Mouse (Mus musculus) lung, postnatal 0 days (tissue): Measurements from ENCODE around the gene Gm28048. TPM values are rescaled to one million over a fixed set of nuclear protein-coding genes. Genes with fewer than 3 reads are reported as not detected.

Experiments used
- ATAC-seq: fragments of 200-750 bp; cut with Nextera tagmentation; 2 replicates; pipeline ENCODE4 v1.8.0; 2017; ENCODE audit warnings: moderate library complexity
- DNase-seq: peaks from one replicate; pipeline ENCODE4 v3.0.0-alpha.2; 2016; ENCODE audit warnings: low spot score
- H3K27ac ChIP-seq: fragments of 300-500 bp; sonication (generic); 2 replicates; pipeline ENCODE4 v1.5.1; 2014; ENCODE audit warnings: antibody characterized with exemption, mild to moderate bottlenecking, low read length, mixed read lengths
- H3K27me3 ChIP-seq: fragments of 300-500 bp; sonication (generic); replicated peaks from 2 replicates; pipeline ENCODE4 v1.6.1; 2014; ENCODE audit warnings: low read length, mixed read lengths; ENCODE audit not compliant: insufficient read depth
- H3K36me3 ChIP-seq: fragments of 300-500 bp; sonication (generic); 2 replicates; pipeline ENCODE4 v1.6.1; 2014; ENCODE audit warnings: low read length, mixed read lengths; ENCODE audit not compliant: insufficient read depth
- H3K4me1 ChIP-seq: fragments of 300-500 bp; sonication (generic); 2 replicates; pipeline ENCODE4 v1.6.1; 2014; ENCODE audit warnings: antibody characterized with exemption, low read depth, low read length, mixed read lengths; ENCODE audit not compliant: insufficient read depth
- H3K4me2 ChIP-seq: fragments of 300-500 bp; sonication (generic); replicated peaks from 2 replicates; pipeline ENCODE4 v1.6.1; 2014; ENCODE audit warnings: low read depth, mild to moderate bottlenecking, low read length, moderate library complexity, mixed read lengths
- H3K4me3 ChIP-seq: fragments of 300-500 bp; sonication (generic); 2 replicates; pipeline ENCODE4 v1.5.1; 2014; ENCODE audit warnings: low read depth, low read length
- H3K9ac ChIP-seq: fragments of 300-500 bp; sonication (generic); replicated peaks from 2 replicates; pipeline ENCODE4 v1.6.1; 2014; ENCODE audit warnings: low read depth, mild to moderate bottlenecking
- H3K9me3 ChIP-seq: fragments of 300-500 bp; sonication (generic); 2 replicates; pipeline ENCODE4 v1.6.1; 2016; ENCODE audit warnings: low read length, mixed read lengths
- CTCF ChIP-seq: IDR thresholded peaks from 2 replicates; pipeline ENCODE4 v1.5.1; 2016; ENCODE audit warnings: antibody characterized with exemption, mild to moderate bottlenecking
- EP300 ChIP-seq: IDR thresholded peaks from 2 replicates; pipeline ENCODE4 v1.6.1; 2016; ENCODE audit warnings: antibody characterized with exemption, mild to moderate bottlenecking, control low read depth
- WGBS: fragments of 180-500 bp; shearing (Covaris S2); extraction: QIAGEN DNeasy Blood & Tissue Kit; methylation state at CpG from one replicate; pipeline ENCODE4 v1.1.7; 2014; 5-methylcytosine and 5-hydroxymethylcytosine counted together
- polyA plus RNA-seq: library from polyadenylated mRNA; unstranded; fragments of >200 nt; fragmentation: Nextera tagmentation; extraction: Ambion mirVana; gene quantifications from 2 replicates; pipeline ENCODE4 v1.2.1, GENCODE M21; 2015

Gene Gm28048
- 26.1 and 26.6 TPM in 2 replicates for polyA plus RNA-seq

DNA sequence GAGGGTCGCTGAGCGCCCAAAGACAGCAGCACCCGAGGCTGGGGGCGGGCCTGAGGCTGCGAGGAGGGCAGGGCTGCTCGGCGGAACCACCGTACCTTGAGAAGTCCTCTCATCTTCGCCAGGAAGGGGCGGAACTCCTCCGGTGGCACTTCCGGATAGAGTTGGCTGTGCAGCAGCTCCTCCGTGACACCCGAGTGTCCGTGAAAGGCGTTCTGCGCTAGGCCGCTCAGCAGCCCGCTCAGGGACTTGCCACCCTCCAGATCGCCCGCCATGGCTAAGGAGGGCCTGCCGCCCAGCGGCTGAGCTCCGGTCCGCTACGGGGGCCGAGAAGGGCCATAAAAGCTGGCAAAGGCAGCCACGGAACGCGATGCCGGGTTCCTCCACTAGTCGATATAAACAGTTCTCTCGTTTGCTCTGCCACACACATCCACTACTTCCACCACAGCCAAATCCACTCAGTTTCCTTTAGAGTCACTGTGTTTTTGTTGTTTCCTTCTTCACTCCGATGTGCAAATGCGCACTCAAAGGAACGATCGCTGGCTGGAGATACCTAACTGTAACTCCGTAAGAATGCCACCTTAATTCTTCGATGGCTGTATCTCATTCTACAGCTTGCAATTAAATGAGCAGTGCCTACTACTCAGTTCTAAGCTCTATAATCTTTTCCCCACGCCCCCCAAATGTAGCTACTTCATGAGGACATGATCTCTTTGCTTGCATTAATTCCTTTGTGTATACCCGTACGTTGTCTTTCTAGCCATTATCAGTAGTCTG, at the start of gene Gm28048, which contains the start of gene Commd1:
Gene Gm28048, minus strand, starts transcription at position 107 of the 774 bp plus-strand sequence.
Gene Commd1, minus strand, starts transcription at position 399 of the 774 bp plus-strand sequence.
- TF ChIP-seq EP300 (no peak), CTCF (peak; percentile 79)

GRCm38 (mm10) chr11:23029399-23029798, 47.5 kb upstream of the Gm28048 start:
- H3K36me3 ChIP-seq = no peaks in the 10 kb centered on the region
- no peak overlapping the region for H3K4me3 ChIP-seq
- no peak overlapping the region for H3K4me2 ChIP-seq
- H3K9me3 ChIP-seq = no peaks in the 10 kb centered on the region
- WGBS = 72% methylated on average over 6 of the region's 6 CpGs
- no peak for DNase-seq
- H3K4me1 ChIP-seq = no peaks in the 10 kb centered on the region
- no peaks in the 10 kb centered on the region for H3K27me3 ChIP-seq
- ATAC-seq = no peak
- TF ChIP-seq EP300 (no peak), CTCF (no peak)
- H3K9ac ChIP-seq = no peak overlapping the region
- H3K27ac ChIP-seq = no peak overlapping the region

More for the DNA sequence above, at the start of gene Gm28048, which contains the start of gene Commd1:
- H3K9me3 ChIP-seq = no peaks in the 10 kb centered on the region
- peak within 1 kb of the TSS; percentile 68 for H3K9ac ChIP-seq
- peak within 1 kb of the TSS; percentile 68 for H3K4me2 ChIP-seq
- peak within 1 kb of the TSS; percentile 70 for H3K4me3 ChIP-seq
- H3K36me3 ChIP-seq = no peaks in the 10 kb centered on the region
- WGBS = 2% methylated on average over 38 of the region's 42 CpGs
- no peaks in the 10 kb centered on the region for H3K27me3 ChIP-seq
- H3K4me1 ChIP-seq = peaks cover 4% of the 10 kb centered on the region
- peak within 1 kb of the TSS; percentile 92 for H3K27ac ChIP-seq
- ATAC-seq = peak; percentile 94
- peak; percentile 96 for DNase-seq

GRCm38 (mm10) chr11:23028957-23029356, 47.1 kb upstream of the Gm28048 start:
- 17% methylated on average over 3 of the region's 3 CpGs for WGBS
- no peaks in the 10 kb centered on the region for H3K4me1 ChIP-seq
- no peak overlapping the region for H3K4me3 ChIP-seq
- no peak overlapping the region for H3K27ac ChIP-seq
- DNase-seq = no peak
- no peaks in the 10 kb centered on the region for H3K36me3 ChIP-seq
- no peaks in the 10 kb centered on the region for H3K9me3 ChIP-seq
- H3K27me3 ChIP-seq = no peaks in the 10 kb centered on the region
- TF ChIP-seq CTCF = no peak
- TF ChIP-seq EP300 = no peak
- no peak overlapping the region for H3K4me2 ChIP-seq
- no peak for ATAC-seq
- no peak overlapping the region for H3K9ac ChIP-seq

- no peak overlapping the region for H3K27ac ChIP-seq
- no peak for DNase-seq
These were observed 42.3 kb upstream of the Gm28048 start for GRCm38 (mm10) chr11:23024169-23024568.

DNA sequence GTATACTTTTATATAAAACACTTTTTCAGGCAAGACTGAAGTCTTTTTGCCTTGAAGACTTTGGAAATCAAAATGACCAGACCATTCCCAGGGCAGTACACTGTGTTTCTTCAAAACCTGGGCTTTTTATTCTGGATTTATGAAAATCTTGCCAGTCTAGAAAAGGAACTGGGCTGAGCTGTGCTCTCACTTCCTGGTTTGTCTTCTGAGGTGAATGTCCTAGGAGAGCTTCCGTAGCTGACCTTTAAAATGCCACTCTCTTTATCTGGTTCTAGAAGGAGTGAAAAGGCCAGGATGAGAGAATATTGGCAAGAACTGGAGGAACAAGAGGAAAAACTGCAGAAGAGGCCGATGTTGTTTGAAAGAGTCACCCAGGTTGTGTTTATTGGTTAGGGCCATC, 41.3 kb upstream of the Gm28048 start:
- Histone ChIP-seq H3K9me3 (no peaks in the 10 kb centered on the region), H3K4me2 (no peak overlapping the region), H3K27ac (no peak overlapping the region), H3K36me3 (no peaks in the 10 kb centered on the region), H3K4me3 (no peak overlapping the region), H3K9ac (no peak overlapping the region), H3K4me1 (no peaks in the 10 kb centered on the region), H3K27me3 (no peaks in the 10 kb centered on the region)
- ATAC-seq = no peak
- DNase-seq = no peak
- TF ChIP-seq EP300 (no peak), CTCF (no peak)
- WGBS = 94% methylated on average over 2 of the region's 2 CpGs

More at GRCm38 (mm10) chr11:23024169-23024568, 42.3 kb upstream of the Gm28048 start:
- no peak overlapping the region for H3K4me3 ChIP-seq
- no peaks in the 10 kb centered on the region for H3K4me1 ChIP-seq
- no peak for TF ChIP-seq CTCF
- TF ChIP-seq EP300 = no peak
- H3K4me2 ChIP-seq = no peak overlapping the region
- no peaks in the 10 kb centered on the region for H3K27me3 ChIP-seq
- WGBS = 72% methylated on average over 3 of the region's 3 CpGs
- no peak for ATAC-seq
- no peaks in the 10 kb centered on the region for H3K9me3 ChIP-seq
- no peaks in the 10 kb centered on the region for H3K36me3 ChIP-seq
- H3K9ac ChIP-seq = no peak overlapping the region

- no peak overlapping the region for H3K4me2 ChIP-seq
- TF ChIP-seq CTCF (no peak), EP300 (no peak)
- 92% methylated on average over 14 of the region's 14 CpGs for WGBS
These were observed 39.0 kb upstream of the Gm28048 start for GRCm38 (mm10) chr11:23020841-23021240.

More at GRCm38 (mm10) chr11:23020841-23021240, 39.0 kb upstream of the Gm28048 start:
- ATAC-seq (no peak), DNase-seq (no peak)
- Histone ChIP-seq H3K9me3 (no peaks in the 10 kb centered on the region), H3K4me1 (no peaks in the 10 kb centered on the region), H3K4me3 (no peak overlapping the region), H3K27me3 (no peaks in the 10 kb centered on the region), H3K36me3 (no peaks in the 10 kb centered on the region), H3K27ac (no peak overlapping the region), H3K9ac (no peak overlapping the region)
